Mouse (Mus musculus) cerebellum, adult 9-11 months (tissue): ENCODE results near the gene Slc6a13.

Experiments
- DNase-seq: peaks from one replicate; pipeline ENCODE4 v3.0.0; 2022

Gene Slc6a13

GRCm38 (mm10) chr6:121382071-121382470 is 82.0 kb downstream of the Slc6a13 start:
- DNase-seq: no peak

GRCm38 (mm10) chr6:121385397-121385796 is 85.4 kb downstream of the Slc6a13 start:
- DNase-seq: no peak
